Mouse (Mus musculus) heart, postnatal 36 days (tissue): ENCODE data around the gene Gm47189. TPM values are rescaled to one million over a fixed set of nuclear protein-coding genes. Genes with fewer than 3 reads are reported as not detected.
"Not testable (repeated sequence)": the region's sequence is repeated elsewhere in the genome, so short reads cannot be mapped to it uniquely, and the experiment has no call there.

Experiments used
- DNase-seq, 2 experiments: peaks; one replicate each; pipeline ENCODE4 v3.0.0; 2021 to 2022
- intact Hi-C: fragments of 180-260 bp; cut with DNase I; formaldehyde crosslinking; loops from one replicate; pipeline ENCODE4 v1.15.1; 2025
- total RNA-seq, 2 experiments: library from RNA; stranded (reverse); gene quantifications; 2 replicates each; pipeline ENCODE4 v1.2.3; 2021

Gm47189 gene
- not detected for total RNA-seq

DNA sequence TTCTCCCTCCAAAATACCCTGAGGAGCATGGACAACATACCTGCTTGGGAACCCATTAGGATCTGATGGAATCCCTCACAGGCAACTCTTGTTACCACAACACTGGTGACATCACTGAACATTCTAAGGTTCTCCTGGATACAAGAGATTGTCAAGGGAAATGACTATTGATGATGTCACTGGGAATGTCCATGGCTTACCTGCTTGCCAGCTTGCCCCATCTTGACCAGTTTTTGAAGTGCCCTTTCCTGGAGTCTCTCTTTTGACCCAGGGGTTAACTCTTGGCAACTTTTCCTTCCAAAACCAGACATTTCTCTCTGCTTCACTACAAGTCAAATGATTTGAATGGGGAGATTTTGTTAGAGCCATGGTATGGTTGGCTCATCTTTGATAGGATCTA lies at the start of gene Gm47189:
Gene Gm47189, minus strand, starts transcription at position 101 of the 400 bp plus-strand sequence.
- intact Hi-C loops, DNase-seq: not testable (repeated sequence)

DNA sequence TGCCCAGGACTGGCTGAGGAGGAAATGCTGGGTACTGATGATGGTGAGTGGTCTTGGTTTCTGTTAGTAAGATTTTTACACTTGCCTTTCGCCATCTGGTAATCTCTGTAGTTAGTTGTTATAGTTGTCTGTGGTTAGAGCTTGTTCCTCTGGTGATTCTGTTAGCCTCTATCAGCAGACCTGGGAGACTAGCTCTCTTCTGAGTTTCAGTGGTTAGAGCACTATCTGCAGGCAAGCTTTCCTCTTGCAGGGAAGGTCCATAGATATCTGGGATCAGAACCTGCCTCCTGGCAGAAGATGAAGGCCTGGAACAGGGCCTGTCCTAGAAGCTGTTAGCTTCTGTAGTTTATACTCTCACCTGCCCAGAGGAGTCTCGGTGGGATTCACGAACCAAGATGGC lies 16.3 kb downstream of the Gm47189 start:
- intact Hi-C loops: not testable (repeated sequence)
- DNase-seq: peak; percentile 0 to 2

DNA sequence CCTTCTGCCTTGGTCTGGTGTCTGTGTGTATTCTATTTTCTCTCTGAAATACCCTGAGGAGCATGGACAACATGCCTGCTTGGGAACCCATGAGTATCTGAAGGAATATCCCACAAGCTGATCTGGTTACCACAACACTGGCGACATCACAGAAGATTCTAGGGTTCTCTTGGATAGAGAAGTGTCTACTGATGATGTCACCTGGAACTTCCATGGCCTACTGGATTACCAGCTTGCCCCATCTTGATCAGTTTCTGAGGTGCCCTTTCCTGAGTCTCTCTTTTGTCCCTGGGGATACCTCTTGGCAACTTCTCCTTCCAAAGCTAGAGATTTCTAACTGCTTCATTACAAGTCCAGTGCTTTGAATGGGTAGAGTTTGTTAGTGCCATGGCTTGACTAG lies 21.7 kb downstream of the Gm47189 start, which contains the start of gene Gm7929:
Gene Gm7929, minus strand, starts transcription at position 101 of the 400 bp plus-strand sequence.
- DNase-seq, intact Hi-C loops: not testable (repeated sequence)

DNA sequence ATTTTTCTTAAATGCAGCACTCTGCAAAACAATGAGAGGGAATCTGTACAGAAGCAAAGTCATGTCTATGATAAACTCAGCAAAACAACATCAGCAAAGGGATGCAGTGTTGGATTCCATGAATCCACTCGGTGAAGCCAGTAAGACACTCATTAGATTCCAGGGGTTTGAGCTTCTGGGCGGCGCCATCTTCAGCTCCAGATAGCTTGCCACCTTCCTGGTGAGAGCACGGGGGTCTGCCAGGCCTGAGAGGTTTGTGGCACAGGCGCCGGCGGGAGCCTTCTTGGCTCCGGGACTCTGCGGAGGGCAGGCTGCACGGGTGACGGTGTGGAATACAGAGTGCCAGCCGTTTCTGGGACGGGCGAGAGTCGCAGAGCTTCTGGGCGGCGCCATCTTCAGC lies 48.8 kb downstream of the Gm47189 start:
- DNase-seq: not testable (repeated sequence)

DNA sequence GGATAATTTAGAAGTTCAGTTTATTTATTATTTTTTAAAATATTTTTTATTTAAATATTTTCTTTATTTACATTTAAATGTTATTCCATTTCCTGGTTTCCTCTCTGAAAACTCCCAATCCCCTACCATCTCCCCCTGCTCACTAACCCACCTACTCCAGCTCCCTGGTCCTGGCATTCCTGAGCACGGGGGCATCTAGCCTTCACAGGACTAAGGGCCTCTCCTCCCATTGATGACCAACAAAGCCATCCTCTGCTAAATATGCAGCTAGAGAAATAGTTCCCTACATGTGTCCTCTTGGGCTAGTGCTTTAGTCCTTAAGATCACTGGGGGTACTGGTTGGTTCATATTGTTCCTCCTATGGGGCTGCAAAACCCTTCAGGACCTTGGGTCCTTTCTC lies 55.1 kb downstream of the Gm47189 start:
- intact Hi-C loops, DNase-seq: not testable (repeated sequence)

More for the DNA sequence above, 48.8 kb downstream of the Gm47189 start:
- intact Hi-C loops: not testable (repeated sequence)

Other genes starting within 250 kb of the Gm47189 start
- gene Gm7970, start 216.9 kb downstream of the Gm47189 start, total RNA-seq: not detected
- gene 1700049E17Rik2, start 199.2 kb downstream of the Gm47189 start, total RNA-seq: not detected
- not detected for gene Gm3072, start 147.8 kb downstream of the Gm47189 start, total RNA-seq
- not detected for gene Gm3676, start 126.0 kb downstream of the Gm47189 start, total RNA-seq
- not detected for gene Gm8068, start 70.6 kb downstream of the Gm47189 start, total RNA-seq
- not detected for gene Gm7929, start 21.8 kb downstream of the Gm47189 start, total RNA-seq
- gene Gm7980, start 134.8 kb upstream of the Gm47189 start, total RNA-seq: not detected
- gene 1700049E17Rik1, start 152.5 kb upstream of the Gm47189 start, total RNA-seq: not detected
- gene 1700024B05Rik, start 171.6 kb upstream of the Gm47189 start, total RNA-seq: not detected
- gene Gm6401, start 195.5 kb upstream of the Gm47189 start, total RNA-seq: not detected
- not detected for gene Gm3543, start 210.9 kb upstream of the Gm47189 start, total RNA-seq